Mouse (Mus musculus) MEL (cell line): ENCODE results near the gene Hilpda. TPM values are rescaled to one million over a fixed set of nuclear protein-coding genes. Genes with fewer than 3 reads are reported as not detected.

ENCODE experiments used
- DNase-seq: peaks from one replicate; pipeline ENCODE4 v3.0.0; 2011; ENCODE audit warnings: low read depth, low spot score
- H3K27ac ChIP-seq: 2 replicates; pipeline ENCODE4 v1.5.1; 2012; ENCODE audit warnings: low read depth, mild to moderate bottlenecking, control low read depth, low read length, moderate library complexity; ENCODE audit not compliant: control insufficient read depth
- H3K27me3 ChIP-seq, 2 experiments: fragments of 150-350 bp in 1 of 2; sonication (generic) in 1 of 2; 2 replicates each; pipeline ENCODE4 v1.6.1; 2012; ENCODE audit warnings: low read length in 2 of 2, mild to moderate bottlenecking in 2 of 2, improper control_type of control experiment in 1 of 2, moderate library complexity in 1 of 2; ENCODE audit not compliant: insufficient read depth in 2 of 2, control insufficient read depth in 1 of 2
- H3K36me3 ChIP-seq, 2 experiments: 2 replicates each; pipeline ENCODE4 v1.6.1; 2012 to 2014; ENCODE audit warnings: low read length in 2 of 2, improper control_type of control experiment in 1 of 2, inconsistent platforms in 1 of 2, mild to moderate bottlenecking in 1 of 2; ENCODE audit not compliant: insufficient read depth in 2 of 2, control insufficient read depth in 1 of 2
- H3K4me1 ChIP-seq, 2 experiments: fragments of 150-350 bp in 1 of 2; sonication (generic) in 1 of 2; 2 replicates each; pipeline ENCODE4 v1.6.1; 2012; ENCODE audit warnings: low read length in 2 of 2, improper control_type of control experiment in 1 of 2, mild to moderate bottlenecking in 1 of 2; ENCODE audit not compliant: insufficient read depth in 2 of 2, control insufficient read depth in 1 of 2
- H3K4me3 ChIP-seq, 2 experiments: fragments of 150-350 bp in 1 of 2; sonication (generic) in 1 of 2; 2 replicates each; pipeline ENCODE4 v1.5.1; 2012; ENCODE audit warnings: low read depth in 2 of 2, low read length in 2 of 2, mild to moderate bottlenecking in 2 of 2, moderate library complexity in 2 of 2, control low read depth in 1 of 2, improper control_type of control experiment in 1 of 2; ENCODE audit not compliant: control insufficient read depth in 1 of 2, insufficient read depth in 1 of 2
- H3K79me2 ChIP-seq: 2 replicates; pipeline ENCODE4 v1.6.1; 2012; ENCODE audit warnings: mild to moderate bottlenecking, low read length, moderate library complexity; ENCODE audit not compliant: control insufficient read depth, poor library complexity, insufficient read depth
- H3K9ac ChIP-seq: 2 replicates; pipeline ENCODE4 v1.6.1; 2012; ENCODE audit warnings: low read depth, mild to moderate bottlenecking, control low read depth, low read length, moderate library complexity; ENCODE audit not compliant: control insufficient read depth, poor library complexity, severe bottlenecking
- H3K9me3 ChIP-seq: fragments of 150-350 bp; sonication (generic); replicated peaks from 2 replicates; pipeline ENCODE4 v1.6.1; 2012; ENCODE audit warnings: mild to moderate bottlenecking, low read length, improper control_type of control experiment, moderate library complexity; ENCODE audit not compliant: insufficient read depth
- CHD1 ChIP-seq: IDR thresholded peaks from 2 replicates; pipeline ENCODE4 v1.6.1; 2012; ENCODE audit warnings: low read depth, mild to moderate bottlenecking, inconsistent platforms, low read length, improper control_type of control experiment
- CHD2 ChIP-seq: IDR thresholded peaks from 2 replicates; pipeline ENCODE4 v1.6.1; 2011; ENCODE audit warnings: low read length, improper control_type of control experiment
- CTCF ChIP-seq, 3 experiments: IDR thresholded peaks in 2 of 3; conservative IDR thresholded peaks in 1 of 3; 2 replicates each; pipeline ENCODE4 v1.5.1; 2011 to 2012; ENCODE audit warnings: low read length in 3 of 3, low read depth in 2 of 3, mild to moderate bottlenecking in 2 of 3, improper control_type of control experiment in 1 of 3, inconsistent platforms in 1 of 3, mixed read lengths in 1 of 3, moderate library complexity in 1 of 3; ENCODE audit not compliant: control insufficient read depth in 1 of 3, insufficient read depth in 1 of 3, poor library complexity in 1 of 3, severe bottlenecking in 1 of 3
- EP300 ChIP-seq, 2 experiments: IDR thresholded peaks; 2 replicates each; pipeline ENCODE4 v1.6.1; 2011; ENCODE audit warnings: improper control_type of control experiment in 2 of 2, low read length in 2 of 2, low read depth in 1 of 2, mild to moderate bottlenecking in 1 of 2
- HCFC1 ChIP-seq: IDR thresholded peaks from 2 replicates; pipeline ENCODE4 v1.6.1; 2012; ENCODE audit warnings: low read depth, mild to moderate bottlenecking, inconsistent platforms, low read length, improper control_type of control experiment, moderate library complexity
- JUND ChIP-seq: IDR thresholded peaks from 2 replicates; pipeline ENCODE4 v1.6.1; 2011; ENCODE audit warnings: low read depth, mild to moderate bottlenecking, improper control_type of control experiment, low read length
- KAT2A ChIP-seq: conservative IDR thresholded peaks from 2 replicates; pipeline ENCODE4 v1.6.1; 2012; ENCODE audit warnings: low read depth, low read length, improper control_type of control experiment, inconsistent platforms
- MAFK ChIP-seq: IDR thresholded peaks from 2 replicates; pipeline ENCODE4 v1.6.1; 2011; ENCODE audit warnings: low read depth, mild to moderate bottlenecking, low read length, improper control_type of control experiment, borderline replicate concordance
- MAX ChIP-seq: IDR thresholded peaks from 2 replicates; pipeline ENCODE4 v1.6.1; 2011; ENCODE audit warnings: low read length, improper control_type of control experiment
- MAZ ChIP-seq: IDR thresholded peaks from 2 replicates; pipeline ENCODE4 v1.6.1; 2012; ENCODE audit warnings: low read depth, mild to moderate bottlenecking, inconsistent platforms, low read length, improper control_type of control experiment
- MEF2A ChIP-seq: IDR thresholded peaks from 2 replicates; pipeline ENCODE4 v1.6.1; 2014; ENCODE audit warnings: low read depth, mild to moderate bottlenecking, inconsistent platforms, low read length, improper control_type of control experiment; ENCODE audit not compliant: poor library complexity, insufficient replicate concordance, severe bottlenecking; ENCODE audit errors: extremely low read depth
- MXI1 ChIP-seq: IDR thresholded peaks from 2 replicates; pipeline ENCODE4 v1.6.1; 2011; ENCODE audit warnings: mild to moderate bottlenecking, low read depth, low read length, improper control_type of control experiment
- MYC ChIP-seq: IDR thresholded peaks from 2 replicates; pipeline ENCODE4 v1.6.1; 2011; ENCODE audit warnings: low read depth, mild to moderate bottlenecking, low read length, improper control_type of control experiment, moderate library complexity
- NELFE ChIP-seq: IDR thresholded peaks from 2 replicates; pipeline ENCODE4 v1.6.1; 2011; ENCODE audit warnings: low read depth, low read length, improper control_type of control experiment
- NRF1 ChIP-seq: IDR thresholded peaks from 2 replicates; pipeline ENCODE4 v1.6.1; 2014; ENCODE audit warnings: low read depth, mild to moderate bottlenecking, inconsistent platforms, low read length, improper control_type of control experiment, moderate library complexity; ENCODE audit not compliant: poor library complexity, insufficient read depth, severe bottlenecking
- POLR2AphosphoS5 ChIP-seq: IDR thresholded peaks from 2 replicates; pipeline ENCODE4 v1.6.1; 2012; ENCODE audit warnings: low read depth, borderline replicate concordance, mild to moderate bottlenecking, inconsistent platforms, low read length, moderate library complexity, mixed read lengths
- RAD21 ChIP-seq: IDR thresholded peaks from 2 replicates; pipeline ENCODE4 v1.6.1; 2011; ENCODE audit warnings: mild to moderate bottlenecking, low read depth, low read length, improper control_type of control experiment
- RCOR1 ChIP-seq: IDR thresholded peaks from 2 replicates; pipeline ENCODE4 v1.6.1; 2012; ENCODE audit warnings: low read depth, mild to moderate bottlenecking, inconsistent platforms, low read length, improper control_type of control experiment
- SMC3 ChIP-seq: IDR thresholded peaks from 2 replicates; pipeline ENCODE4 v1.6.1; 2011; ENCODE audit warnings: low read depth, low read length, improper control_type of control experiment
- TBP ChIP-seq: IDR thresholded peaks from 2 replicates; pipeline ENCODE4 v1.8.0; 2011; ENCODE audit warnings: low read depth, low read length, improper control_type of control experiment
- TCF12 ChIP-seq: IDR thresholded peaks from 2 replicates; pipeline ENCODE4 v1.6.1; 2014; ENCODE audit warnings: low read depth, mild to moderate bottlenecking, inconsistent platforms, low read length, improper control_type of control experiment, moderate library complexity
- ZMIZ1 ChIP-seq: IDR thresholded peaks from 2 replicates; pipeline ENCODE4 v1.6.1; 2012; ENCODE audit warnings: low read depth, mild to moderate bottlenecking, inconsistent platforms, low read length, improper control_type of control experiment, moderate library complexity
- ZNF384 ChIP-seq: IDR thresholded peaks from 2 replicates; pipeline ENCODE4 v1.6.1; 2012; ENCODE audit warnings: low read depth, mild to moderate bottlenecking, inconsistent platforms, low read length, improper control_type of control experiment
- polyA plus RNA-seq, 2 experiments: library from polyadenylated mRNA; stranded (reverse) in 1 of 2; unstranded in 1 of 2; fragments of >175 nt in 1 of 2; fragments of >200 nt in 1 of 2; gene quantifications; 2 replicates each; pipeline versions ENCODE4 v1.2.1 to v1.2.4; 2012; ENCODE audit warnings: low replicate concordance in 2 of 2, low read depth in 1 of 2; ENCODE audit not compliant: insufficient read length in 2 of 2, insufficient read depth in 1 of 2, missing spikeins in 1 of 2
- total RNA-seq: library from RNA; depleted of rRNA; stranded (reverse); fragments of 300-350 nt; gene quantifications from 2 replicates; pipeline ENCODE4 v1.2.3, GENCODE M21; 2012

The Hilpda gene
- total and polyA plus RNA-seq, 3 experiments, result 17.0 to 18.1 TPM; not detected in 1

DNA sequence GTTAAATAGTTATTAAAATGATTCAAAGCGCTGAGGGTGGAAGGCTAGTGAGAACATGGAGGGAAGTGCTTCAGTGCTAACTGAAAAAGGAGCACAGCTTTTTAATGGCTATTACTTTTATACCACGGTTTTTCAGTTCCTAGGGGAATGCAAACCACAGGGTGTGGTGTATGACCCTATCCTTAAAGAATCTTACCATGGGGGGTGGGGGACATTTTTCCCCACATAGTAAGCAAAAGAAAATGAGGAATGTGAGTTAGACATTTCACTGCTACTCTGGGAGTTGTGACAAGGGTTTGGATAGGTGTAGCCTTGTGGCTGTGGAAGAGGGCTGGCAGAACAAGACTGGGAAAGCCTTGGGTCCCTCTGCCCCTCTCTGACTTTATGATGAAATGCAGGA, 45.0 kb downstream of the Hilpda start:
- Histone ChIP-seq H3K4me1 (peaks cover 0 to 2% of the 10 kb centered on the region in 2 experiments; a peak in 1 of 4 replicates), H3K79me2 (no peaks in the 10 kb centered on the region)
- TF ChIP-seq MAX (no peak), CTCF (IDR thresholded peaks at IDR 0.05 in 2 of 3, conservative IDR thresholded peaks at IDR 0.05 in 1 of 3; ENCODE audit: control insufficient read depth in 1 of 3, insufficient read depth in 1 of 3, low read depth in 2 of 3, low read length in 3 of 3, poor library complexity in 1 of 3, severe bottlenecking in 1 of 3) (no peak), ZNF384 (no peak), TCF12 (no peak), MAZ (no peak), EP300 (IDR thresholded peaks at IDR 0.05; ENCODE audit: low read depth in 1 of 2, low read length in 2 of 2) (no peak), NRF1 (no peak), SMC3 (no peak), MXI1 (no peak), HCFC1 (no peak), MAFK (no peak), ZMIZ1 (no peak), MEF2A (no peak), CHD2 (no peak), MYC (no peak), JUND (no peak), RAD21 (no peak), TBP (no peak)
- TF ChIP-seq, all 39 proteins: peak for 0
- no peaks in the 10 kb centered on the region for H3K9me3 ChIP-seq
- H3K4me3 ChIP-seq, result no peak overlapping the region
- DNase-seq, result no peak
- peaks cover 3 to 5% of the 10 kb centered on the region in 2 experiments for H3K27me3 ChIP-seq
- no peaks in the 10 kb centered on the region for H3K36me3 ChIP-seq
- H3K9ac ChIP-seq, result no peak overlapping the region
- no peak overlapping the region for H3K27ac ChIP-seq

DNA sequence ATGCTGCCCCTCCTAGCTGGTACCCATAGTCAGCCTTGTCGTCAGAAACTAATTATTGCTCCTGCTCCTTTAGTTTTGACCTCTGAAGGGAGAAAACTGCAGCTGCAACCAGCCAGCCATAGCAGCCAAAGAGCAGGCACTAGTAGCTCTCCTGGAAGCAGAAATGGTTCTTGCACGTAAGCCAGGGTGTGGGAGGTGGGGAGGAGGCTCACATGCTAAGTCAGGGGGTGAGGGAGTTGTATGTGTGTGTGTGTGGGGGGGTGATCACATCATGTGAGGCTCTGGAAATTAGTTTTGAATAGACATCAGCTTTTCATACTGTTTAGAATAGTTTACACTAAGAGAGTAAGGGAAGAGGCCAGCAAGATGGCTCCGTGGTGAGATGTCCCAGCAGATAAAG, 45.7 kb downstream of the Hilpda start:
- H3K9ac ChIP-seq, result no peak overlapping the region
- peaks cover 2 to 5% of the 10 kb centered on the region in 2 experiments for H3K27me3 ChIP-seq
- H3K4me1 ChIP-seq, result peaks cover 0 to 6% of the 10 kb centered on the region in 2 experiments; a peak in 1 of 4 replicates
- H3K36me3 ChIP-seq, result no peaks in the 10 kb centered on the region; a peak in 1 of 4 replicates
- TF ChIP-seq RCOR1 (no peak), NRF1 (no peak), POLR2AphosphoS5 (no peak), SMC3 (no peak), TCF12 (no peak), KAT2A (no peak), MAFK (no peak), CHD1 (no peak), ZNF384 (no peak), NELFE (no peak)
- no peak overlapping the region for H3K4me3 ChIP-seq
- no peak overlapping the region for H3K27ac ChIP-seq
- no peak for DNase-seq
- no peaks in the 10 kb centered on the region for H3K79me2 ChIP-seq
- H3K9me3 ChIP-seq, result no peaks in the 10 kb centered on the region
